7 mouse cellular contexts compared by ENCODE assay signal in genomic region chr12:81026277-81026994, GRCm38 (mm10). TPM values are rescaled to one million over a fixed set of nuclear protein-coding genes. Genes with fewer than 3 reads are reported as not detected.
DNase-seq lines count a peak whose midpoint lies in the region; ATAC-seq and TF ChIP-seq lines count a peak whose summit lies in the region.

Smoc1 (plus strand) TSS chr12:81026808.

- H3K9ac ChIP-seq in hindbrain, embryonic 15.5 days, result peak within 1 kb of the TSS; percentile 72
- peak within 1 kb of the TSS; percentile 75 for H3K9ac ChIP-seq in midbrain, embryonic 14.5 days (replicated peaks; ENCODE audit: low read length)

- H3K27ac ChIP-seq in hindbrain, embryonic 15.5 days (replicated peaks), result peak within 1 kb of the TSS; percentile 70
- 0 out of 2 replicates have a peak within 1 kb of the TSS, but pooled peaks have one; percentile 22 for H3K27ac ChIP-seq in midbrain, embryonic 14.5 days (replicated peaks; ENCODE audit: low read depth, low read length)
- peak within 1 kb of the TSS; percentile 23; the same call in 1 of the 2 replicates for H3K27ac ChIP-seq in testis, adult 2 months (ENCODE audit: control insufficient read depth, insufficient read depth, low read depth, low read length)

- peaks cover 22% of the 10 kb centered on the region for H3K4me1 ChIP-seq in hindbrain, embryonic 15.5 days (replicated peaks)
- peaks cover 19% of the 10 kb centered on the region for H3K4me1 ChIP-seq in midbrain, embryonic 14.5 days (ENCODE audit: control insufficient read depth, insufficient read depth, low read length)
- H3K4me1 ChIP-seq in testis, adult 2 months (ENCODE audit: control insufficient read depth, insufficient read depth, low read length), result peaks cover 17% of the 10 kb centered on the region

- H3K36me3 ChIP-seq in hindbrain, embryonic 15.5 days, result no peaks in the 10 kb centered on the region
- H3K36me3 ChIP-seq in midbrain, embryonic 14.5 days (ENCODE audit: control insufficient read depth, insufficient read depth, low read length), result no peaks in the 10 kb centered on the region
- H3K36me3 ChIP-seq in testis, adult 2 months (ENCODE audit: control insufficient read depth, insufficient read depth, low read length), result no peaks in the 10 kb centered on the region

- TF ChIP-seq CTCF in testis, adult 2 months (IDR thresholded peaks at IDR 0.05; ENCODE audit: control insufficient read depth, insufficient read depth, insufficient replicate concordance, low read depth, low read length), result no peak

- WGBS in hindbrain, embryonic 15.5 days, result 5% methylated on average over 34 of the region's 42 CpGs
- WGBS in midbrain, embryonic 14.5 days, result 3% methylated on average over 42 of the region's 42 CpGs

- H3K9me3 ChIP-seq in hindbrain, embryonic 15.5 days, result no peaks in the 10 kb centered on the region
- H3K9me3 ChIP-seq in midbrain, embryonic 14.5 days (ENCODE audit: control insufficient read depth, low read length), result no peaks in the 10 kb centered on the region

- peak within 1 kb of the TSS; percentile 93 for H3K4me2 ChIP-seq in hindbrain, embryonic 15.5 days
- peak within 1 kb of the TSS; percentile 83 for H3K4me2 ChIP-seq in midbrain, embryonic 14.5 days (ENCODE audit: low read length)

- peak; percentile 33; the same call in 1 of the 2 replicates for TF ChIP-seq POLR2A in testis, adult 2 months (IDR thresholded peaks at IDR 0.05; ENCODE audit: control insufficient read depth, low read depth, low read length)

- ATAC-seq in hindbrain, embryonic 15.5 days (ENCODE audit: low FRiP score, low read depth), result peak; percentile 94
- ATAC-seq in midbrain, embryonic 14.5 days (ENCODE audit: low FRiP score, low TSS enrichment), result peak; percentile 93

- DNase-seq in adrenal gland, adult 8-10 months, result peak; percentile 89
- DNase-seq in cerebellum, postnatal 14 days, result peak; percentile 84 to 85
- DNase-seq in frontal cortex, postnatal 25 days (ENCODE audit: low spot score in 2 of 2), result peak; percentile 39 to 47
- DNase-seq in left cerebral cortex, adult 9 months (ENCODE audit: low spot score in 2 of 2), result peak; percentile 31 to 54
- peak; percentile 92 for DNase-seq in midbrain, embryonic 14.5 days

- H3K4me3 ChIP-seq in hindbrain, embryonic 15.5 days, result peak within 1 kb of the TSS; percentile 82
- H3K4me3 ChIP-seq in midbrain, embryonic 14.5 days (replicated peaks; ENCODE audit: low read depth, low read length), result peak within 1 kb of the TSS; percentile 82
- peak within 1 kb of the TSS; percentile 74 for H3K4me3 ChIP-seq in testis, adult 2 months (ENCODE audit: control insufficient read depth, low read depth, low read length)

- no peaks in the 10 kb centered on the region for H3K27me3 ChIP-seq in hindbrain, embryonic 15.5 days
- H3K27me3 ChIP-seq in midbrain, embryonic 14.5 days (ENCODE audit: control insufficient read depth, insufficient read depth, low read length), result no peaks in the 10 kb centered on the region
- H3K27me3 ChIP-seq in testis, adult 2 months (ENCODE audit: control insufficient read depth, insufficient read depth, low read length), result no peaks in the 10 kb centered on the region

RNA-seq across cellular contexts. Expression of gene Smoc1, which starts in this region (rescaled TPM):
- total RNA-seq in adrenal gland, adult 8-10 months (2022), result 100 to 1,000 TPM; 130 to 186 (median 164) TPM
- polyA plus RNA-seq in hindbrain, embryonic 15.5 days (2015; fragmentation: Nextera tagmentation; extraction: Ambion mirVana), result 36.6 and 37.7 TPM in 2 replicates
- polyA plus RNA-seq in midbrain, embryonic 14.5 days (2014; fragmentation: Nextera tagmentation; extraction: Ambion mirVana), result 21.6 and 33.5 TPM in 2 replicates
- 9.8 and 10.0 TPM in 2 replicates for polyA plus RNA-seq in testis, adult 2 months (2012; rRNA removed)

Comparison
In these comparisons a context has a peak if more than half of its experiments do, and no peak if none do; other contexts are left out.
1. Peak in every context shown above with its lines: DNase-seq, ATAC-seq, H3K4me3 ChIP-seq and H3K27ac ChIP-seq.